Mouse (Mus musculus) heart, postnatal 25 days (tissue): ENCODE measurements around the gene Arf3. TPM values are rescaled to one million over a fixed set of nuclear protein-coding genes. Genes with fewer than 3 reads are reported as not detected.
"Not testable (repeated sequence)": the region's sequence is repeated elsewhere in the genome, so short reads cannot be mapped to it uniquely, and the experiment has no call there.

ENCODE experiments used
- DNase-seq: peaks from one replicate; pipeline ENCODE4 v3.0.0; 2022; ENCODE audit warnings: low spot score
- intact Hi-C: fragments of 180-260 bp; cut with DNase I; formaldehyde crosslinking; loops from one replicate; pipeline ENCODE4 v1.15.1; 2025
- total RNA-seq, 2 experiments: library from RNA; stranded (reverse); gene quantifications; 2 replicates each; pipeline ENCODE4 v1.2.3; 2021

Gene Arf3
- total RNA-seq, 2 experiments from 2014 or later: 18.5 to 20.8 TPM

- intact Hi-C loops: no loop called here
- no peak for DNase-seq
These were observed 5.2 kb upstream of the Arf3 start for GRCm38 (mm10) chr15:98768259-98768658.

- DNase-seq: no peak
- intact Hi-C loops: no loop called here
These were observed 2.9 kb upstream of the Arf3 start for GRCm38 (mm10) chr15:98765929-98766328.

GRCm38 (mm10) chr15:98762201-98762621, 803 bp downstream of the Arf3 start:
- intact Hi-C loops: no loop called here
- peak; percentile 69 for DNase-seq

- intact Hi-C loops: no loop called here
These were observed 8.9 kb downstream of the Arf3 start for GRCm38 (mm10) chr15:98754125-98754524.

GRCm38 (mm10) chr15:98753021-98753423, 10.0 kb downstream of the Arf3 start:
- intact Hi-C loops: no loop called here
- no peak for DNase-seq

More at GRCm38 (mm10) chr15:98754125-98754524, 8.9 kb downstream of the Arf3 start:
- no peak for DNase-seq

GRCm38 (mm10) chr15:98749093-98749492, 13.9 kb downstream of the Arf3 start:
- DNase-seq: no peak
- intact Hi-C loops: no loop called here

- intact Hi-C loops: no loop called here
- DNase-seq: no peak
These were observed 15.7 kb downstream of the Arf3 start for GRCm38 (mm10) chr15:98747296-98747695.

- no peak for DNase-seq
- intact Hi-C loops: no loop called here
These were observed 16.6 kb downstream of the Arf3 start for GRCm38 (mm10) chr15:98746344-98746965.

- DNase-seq, intact Hi-C loops: not testable (repeated sequence)
These were observed 19.2 kb downstream of the Arf3 start for GRCm38 (mm10) chr15:98743863-98744262.

- intact Hi-C loops: no loop called here
- no peak for DNase-seq
These were observed 20.1 kb downstream of the Arf3 start for GRCm38 (mm10) chr15:98742766-98743428.

- intact Hi-C loops: no loop called here
- DNase-seq: no peak
These were observed 22.8 kb downstream of the Arf3 start for GRCm38 (mm10) chr15:98740219-98740618.

GRCm38 (mm10) chr15:98738796-98739195, 24.2 kb downstream of the Arf3 start:
- intact Hi-C loops: no loop called here
- no peak for DNase-seq

GRCm38 (mm10) chr15:98737881-98738280, 25.1 kb downstream of the Arf3 start:
- intact Hi-C loops: no loop called here
- no peak for DNase-seq

GRCm38 (mm10) chr15:98736521-98736920, 26.5 kb downstream of the Arf3 start:
- no peak for DNase-seq

GRCm38 (mm10) chr15:98733976-98734566, 28.9 kb downstream of the Arf3 start:
- intact Hi-C loops: no loop called here
- DNase-seq: no peak

More at GRCm38 (mm10) chr15:98736521-98736920, 26.5 kb downstream of the Arf3 start:
- intact Hi-C loops: no loop called here

- intact Hi-C loops: no loop called here
- no peak for DNase-seq
These were observed 29.6 kb downstream of the Arf3 start for GRCm38 (mm10) chr15:98733370-98733769.

- intact Hi-C loops: no loop called here
- DNase-seq: no peak
These were observed 30.9 kb downstream of the Arf3 start for GRCm38 (mm10) chr15:98732006-98732531.

- DNase-seq: no peak
- intact Hi-C loops: no loop called here
These were observed 32.2 kb downstream of the Arf3 start for GRCm38 (mm10) chr15:98730790-98731189.

GRCm38 (mm10) chr15:98729791-98730545, 33.0 kb downstream of the Arf3 start:
- no peak for DNase-seq
- intact Hi-C loops: no loop called here

- DNase-seq: no peak
- intact Hi-C loops: no loop called here
These were observed 34.6 kb downstream of the Arf3 start for GRCm38 (mm10) chr15:98728366-98728765.
